Mouse (Mus musculus) C2C12 (cell line): ENCODE data around the gene Babam2.

ENCODE experiments used
- CEBPB ChIP-seq: IDR thresholded peaks from one replicate; pipeline ENCODE4 v1.6.1; 2011; ENCODE audit warnings: low read depth, mild to moderate bottlenecking, control low read depth, moderate library complexity
- CTCF ChIP-seq: IDR thresholded peaks from one replicate; pipeline ENCODE4 v1.5.1; 2011; ENCODE audit not compliant: control insufficient read depth, insufficient read depth, insufficient read length
- FOSL1 ChIP-seq: IDR thresholded peaks from one replicate; pipeline ENCODE4 v1.8.0; 2011; ENCODE audit warnings: mild to moderate bottlenecking, low read length; ENCODE audit not compliant: poor library complexity, insufficient read depth, severe bottlenecking
- MAX ChIP-seq: IDR thresholded peaks from one replicate; pipeline ENCODE4 v1.6.1; 2011; ENCODE audit warnings: mild to moderate bottlenecking, control low read depth
- MYOD1 ChIP-seq: IDR thresholded peaks from one replicate; pipeline ENCODE4 v1.6.1; 2011; ENCODE audit warnings: low read depth; ENCODE audit not compliant: control insufficient read depth, insufficient read length
- USF1 ChIP-seq: IDR thresholded peaks from one replicate; pipeline ENCODE4 v1.6.1; 2011; ENCODE audit warnings: low read depth, mild to moderate bottlenecking, control low read depth, moderate library complexity

DNA sequence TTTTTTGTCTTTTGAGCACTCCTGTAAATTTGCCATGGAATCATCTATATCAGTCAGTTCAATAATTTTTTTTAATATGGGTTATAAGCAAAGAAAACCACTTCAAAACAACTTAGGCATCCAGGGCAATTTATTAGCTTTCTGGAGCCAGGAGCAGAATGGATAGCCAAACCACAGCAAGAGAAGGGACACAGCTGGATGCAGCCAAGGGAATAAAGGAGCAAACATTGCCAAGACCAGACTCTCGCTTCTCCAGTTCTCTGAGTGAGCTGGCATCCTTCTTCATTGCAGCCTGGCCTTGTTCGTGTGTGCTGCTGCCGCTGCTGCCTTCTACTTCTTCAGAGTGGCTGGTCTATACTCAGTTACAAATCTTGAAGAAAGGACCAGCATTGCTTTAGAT lies 190.9 kb downstream of the Babam2 start:
- no peak for TF ChIP-seq CTCF
- no peak for TF ChIP-seq FOSL1
- no peak for TF ChIP-seq CEBPB
- TF ChIP-seq MYOD1: no peak
- TF ChIP-seq USF1: no peak
- TF ChIP-seq MAX: no peak
